Mouse (Mus musculus) embryo, embryonic 10.5 days (tissue): ENCODE results near the gene Khdrbs1.
"Not testable (repeated sequence)": the region's sequence is repeated elsewhere in the genome, so short reads cannot be mapped to it uniquely, and the experiment has no call there.

Experiments used
- DNase-seq: peaks from one replicate; pipeline ENCODE4 v3.0.0-alpha.2; 2015; ENCODE audit warnings: low spot score

The Khdrbs1 gene

DNA sequence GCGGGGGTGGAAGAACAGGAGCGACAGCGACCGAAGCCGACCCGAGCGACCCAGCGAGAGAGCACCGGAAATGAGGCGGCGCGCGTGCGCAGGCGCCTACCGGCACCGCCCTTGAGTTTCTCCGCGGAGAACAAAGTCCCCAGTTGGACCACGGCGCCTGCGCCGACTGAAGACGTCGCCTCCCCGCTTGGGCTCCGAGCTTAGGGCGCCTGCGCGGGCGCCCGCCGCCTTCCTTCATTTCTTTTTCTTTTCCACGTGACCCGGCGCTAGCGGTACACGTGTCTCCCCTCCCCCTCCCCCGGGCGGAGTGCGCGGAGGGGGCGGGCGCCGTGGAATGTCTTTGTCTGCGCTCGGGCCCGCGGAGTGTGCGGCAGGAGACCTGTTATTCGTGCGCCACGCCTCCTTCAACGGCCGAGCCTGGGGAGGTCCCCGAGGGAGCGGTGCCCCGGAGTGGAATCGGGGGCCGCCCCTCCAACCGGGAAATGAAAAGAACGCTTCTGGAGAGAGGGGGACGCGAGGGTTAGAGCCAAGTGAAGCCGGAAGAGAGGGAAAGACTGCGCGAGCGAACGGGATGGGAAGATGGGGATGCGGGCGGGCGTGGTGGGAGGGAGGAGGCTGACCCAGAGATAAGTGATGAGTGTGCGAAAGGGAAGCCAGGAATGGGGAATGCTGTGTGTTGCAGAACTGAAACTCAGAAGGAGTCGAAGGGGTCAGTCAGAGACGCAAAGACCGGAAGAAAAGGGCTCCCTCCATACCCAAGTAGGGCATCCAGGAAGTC is at the start of gene Khdrbs1:
Khdrbs1 (minus strand) TSS at position 72 of the 778 bp plus-strand sequence.
- DNase-seq = peak; percentile 99

DNA sequence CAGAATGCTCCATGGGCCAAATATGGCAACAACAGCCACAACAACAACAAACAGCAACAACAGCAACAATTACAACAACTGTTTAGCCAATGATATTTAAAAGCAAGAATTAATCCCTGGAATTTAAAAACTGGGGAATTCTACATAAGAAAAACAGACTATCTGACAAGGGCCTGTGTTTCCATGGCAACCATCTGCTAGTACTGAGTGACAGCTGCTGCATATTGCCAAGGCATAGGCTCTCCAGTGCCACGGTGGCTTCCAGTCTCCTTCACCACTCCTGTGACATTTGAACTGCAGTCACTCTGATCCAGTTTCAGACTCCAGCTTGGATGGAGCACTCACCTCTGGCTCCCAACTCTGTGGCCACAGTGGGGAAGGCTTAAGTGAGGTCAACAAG is 49.3 kb upstream of the Khdrbs1 start:
- DNase-seq = peak; percentile 50

- DNase-seq = no peak
These were observed 48.4 kb upstream of the Khdrbs1 start for GRCm38 (mm10) chr4:129790475-129790874.

DNA sequence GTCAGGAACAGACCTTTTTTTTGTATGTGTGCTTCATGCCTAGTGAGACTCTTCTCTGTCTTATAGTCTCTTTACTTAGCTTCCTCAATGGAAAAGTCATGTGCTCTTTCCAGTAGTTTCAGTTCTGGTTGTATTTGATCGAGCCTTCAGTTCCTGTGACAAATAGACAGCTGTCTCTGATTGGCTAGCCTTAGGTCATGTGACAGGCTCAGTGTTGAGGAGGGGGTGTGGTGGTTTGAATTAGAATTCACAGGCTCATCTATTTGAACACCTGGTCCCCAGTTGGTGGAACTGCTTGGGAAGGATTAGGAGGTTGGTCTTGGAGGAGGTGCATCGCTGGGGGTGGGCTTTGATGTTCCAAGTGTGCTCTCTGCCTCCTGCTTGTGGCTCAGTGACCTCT is 47.5 kb upstream of the Khdrbs1 start:
- DNase-seq = no peak

- no peak for DNase-seq
These were observed 46.6 kb upstream of the Khdrbs1 start for GRCm38 (mm10) chr4:129788693-129789092.

DNA sequence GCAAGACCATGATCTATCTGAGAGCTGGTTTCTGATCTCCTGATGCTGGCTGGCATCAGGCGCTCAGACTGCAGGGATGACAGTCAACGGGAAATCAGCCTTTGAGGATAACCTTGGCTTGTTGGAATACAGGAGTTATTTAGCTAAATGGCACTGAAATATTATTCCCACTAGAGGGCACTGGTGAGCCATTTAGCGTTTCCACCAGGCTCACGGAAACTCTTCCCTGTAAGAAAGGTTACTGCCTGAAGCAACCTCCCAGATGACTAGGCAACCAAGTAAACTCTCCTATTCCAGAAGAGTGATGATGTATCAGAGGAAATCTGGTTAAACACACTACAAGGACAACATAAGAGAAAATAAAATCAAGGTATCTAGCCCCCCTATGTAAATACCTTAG is 43.1 kb upstream of the Khdrbs1 start:
- peak; percentile 96 for DNase-seq

DNA sequence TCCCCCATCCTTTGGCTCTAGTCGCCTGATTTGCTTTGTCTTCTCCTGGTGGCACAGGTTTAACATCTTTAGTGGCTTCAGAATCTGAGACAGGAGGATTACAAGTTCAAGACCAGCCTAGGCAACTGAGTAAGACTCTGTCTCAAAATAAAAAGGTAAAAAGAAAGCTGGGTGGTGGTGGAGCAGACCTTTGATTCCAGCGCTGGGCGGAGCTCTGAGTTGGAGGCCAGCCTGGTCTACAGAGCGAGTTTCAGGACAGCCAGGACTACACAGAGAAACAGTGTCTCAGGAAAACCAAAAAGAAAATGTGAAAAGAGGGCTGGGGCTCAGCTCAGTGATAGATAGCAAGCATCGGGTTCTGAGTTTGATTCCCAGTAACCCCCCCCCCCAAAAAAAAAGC is 41.4 kb upstream of the Khdrbs1 start:
- no peak for DNase-seq

DNA sequence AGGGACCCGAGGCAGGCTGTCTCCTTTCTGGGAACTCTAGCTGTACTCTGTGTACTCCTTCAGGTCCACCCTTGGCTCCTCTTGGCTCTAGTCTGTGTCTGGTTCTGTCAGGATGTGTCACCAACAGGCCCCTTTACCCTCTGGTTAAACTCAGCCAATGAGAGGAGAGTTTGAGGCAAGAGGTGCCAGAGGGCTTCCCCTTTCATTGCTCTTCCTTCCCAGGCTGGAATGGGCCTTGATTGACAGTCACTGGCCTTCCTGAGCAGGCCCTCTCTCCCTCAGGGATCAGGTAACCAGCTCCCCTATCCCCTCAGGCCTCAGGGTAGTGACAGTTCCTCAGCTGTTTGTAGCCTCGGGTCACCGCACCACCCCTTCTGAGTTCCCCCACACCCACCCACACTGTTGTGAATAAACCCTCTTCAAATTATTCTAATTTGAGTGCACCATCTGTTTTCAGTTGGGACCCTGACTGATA is 40.8 kb upstream of the Khdrbs1 start:
- peak; percentile 34 for DNase-seq

DNA sequence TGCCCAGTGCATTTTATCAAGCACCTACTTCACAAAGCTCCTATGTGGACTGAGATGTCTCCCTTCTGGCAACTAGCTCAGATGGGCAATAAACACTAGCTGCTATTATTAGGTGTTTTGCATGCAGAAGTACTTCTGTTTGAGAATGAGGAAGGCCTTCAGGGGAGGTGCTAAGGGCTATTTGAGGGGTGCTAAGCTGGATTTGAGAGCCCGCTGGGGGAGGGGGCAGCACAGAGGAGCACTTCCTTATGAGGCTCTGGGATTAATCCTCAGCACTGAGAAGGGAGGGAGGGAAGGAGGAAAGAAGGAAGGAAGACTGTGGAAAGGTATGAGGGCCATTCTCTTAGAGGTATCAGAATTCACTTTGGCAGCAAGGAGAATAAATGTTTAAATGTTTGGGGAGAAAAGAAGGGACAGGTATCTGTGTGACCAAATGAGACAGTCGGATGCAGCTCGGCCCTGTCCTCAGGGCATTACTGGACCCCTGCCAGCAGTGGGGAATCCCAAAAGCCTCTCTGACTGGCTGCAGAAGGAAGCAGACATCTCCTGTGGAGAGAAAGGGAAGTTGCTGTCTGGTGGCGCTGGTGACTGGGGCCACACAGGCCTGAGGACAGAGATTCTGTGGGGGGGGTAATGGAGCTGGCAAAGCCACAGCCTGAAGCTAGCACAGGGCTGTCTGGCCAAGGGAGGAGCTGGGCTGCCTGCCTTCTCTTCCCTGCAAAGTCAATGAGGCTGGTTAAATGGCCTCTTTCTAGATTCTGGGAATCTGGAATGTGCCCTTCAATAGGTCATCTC is 40.0 kb upstream of the Khdrbs1 start:
- DNase-seq = no peak

DNA sequence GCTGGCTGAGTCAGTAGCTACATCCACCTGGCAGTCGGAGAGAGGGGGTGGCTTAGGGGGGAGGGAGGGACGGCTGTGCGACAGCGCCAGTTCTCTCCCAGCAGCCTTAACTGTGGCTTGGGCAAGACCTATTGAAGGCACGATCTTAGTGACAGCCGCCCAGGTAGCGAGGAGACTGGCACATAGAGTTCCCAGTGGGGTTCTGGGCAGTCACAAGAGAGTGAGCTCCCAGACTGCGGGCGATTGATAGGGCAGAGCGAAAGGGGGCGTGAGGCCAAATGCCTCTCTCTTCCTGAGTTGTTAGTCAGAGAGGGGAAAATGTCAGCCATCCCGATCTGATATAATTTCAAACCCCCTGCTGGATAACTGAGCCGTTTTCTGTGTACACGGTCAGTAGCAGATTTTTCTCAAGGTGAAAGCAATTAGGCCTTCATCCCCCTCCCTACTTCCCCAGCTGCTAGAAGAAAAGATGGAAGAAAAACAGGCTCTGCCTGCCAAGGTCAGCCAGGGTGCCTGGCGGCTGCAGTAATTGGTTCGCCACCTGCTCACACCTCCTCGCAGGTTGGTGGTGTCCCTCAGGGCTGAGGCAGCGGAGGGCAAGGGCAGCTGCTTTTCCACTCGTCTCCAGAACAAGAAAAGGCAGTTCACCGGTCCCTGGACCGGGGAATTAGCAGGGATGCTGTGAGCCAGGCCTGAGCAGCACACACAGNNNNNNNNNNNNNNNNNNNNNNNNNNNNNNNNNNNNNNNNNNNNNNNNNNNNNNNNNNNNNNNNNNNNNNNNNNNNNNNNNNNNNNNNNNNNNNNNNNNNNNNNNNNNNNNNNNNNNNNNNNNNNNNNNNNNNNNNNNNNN is 29.8 kb upstream of the Khdrbs1 start:
- DNase-seq = peak; percentile 74

GRCm38 (mm10) chr4:129771314-129771671 is 29.2 kb upstream of the Khdrbs1 start:
- DNase-seq = peak; percentile 33

- no peak for DNase-seq
These were observed 28.5 kb upstream of the Khdrbs1 start for GRCm38 (mm10) chr4:129770600-129770999.

GRCm38 (mm10) chr4:129768742-129769141 is 26.6 kb upstream of the Khdrbs1 start:
- not testable (repeated sequence) for DNase-seq

DNA sequence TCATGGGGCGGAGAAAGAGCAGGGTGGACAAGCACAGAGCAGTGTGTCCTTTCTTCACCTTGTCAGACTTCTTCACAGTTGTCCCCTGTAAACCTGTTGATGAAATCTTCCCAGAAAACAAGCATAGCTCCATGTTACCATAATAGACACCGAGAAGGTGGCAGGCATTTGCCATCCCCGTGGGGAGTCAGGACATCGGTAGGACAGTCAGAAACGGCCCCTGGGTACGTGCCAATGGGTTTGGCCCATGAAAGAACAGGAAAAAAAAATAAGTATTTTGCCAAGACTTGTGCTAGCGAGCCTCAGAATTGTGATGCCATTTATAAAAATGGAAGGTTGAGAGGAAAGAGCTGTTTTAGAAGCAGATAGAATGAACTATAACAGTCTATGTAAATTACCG is 25.7 kb upstream of the Khdrbs1 start:
- DNase-seq = no peak

- no peak for DNase-seq
These were observed 23.2 kb upstream of the Khdrbs1 start for GRCm38 (mm10) chr4:129765351-129765750.

DNA sequence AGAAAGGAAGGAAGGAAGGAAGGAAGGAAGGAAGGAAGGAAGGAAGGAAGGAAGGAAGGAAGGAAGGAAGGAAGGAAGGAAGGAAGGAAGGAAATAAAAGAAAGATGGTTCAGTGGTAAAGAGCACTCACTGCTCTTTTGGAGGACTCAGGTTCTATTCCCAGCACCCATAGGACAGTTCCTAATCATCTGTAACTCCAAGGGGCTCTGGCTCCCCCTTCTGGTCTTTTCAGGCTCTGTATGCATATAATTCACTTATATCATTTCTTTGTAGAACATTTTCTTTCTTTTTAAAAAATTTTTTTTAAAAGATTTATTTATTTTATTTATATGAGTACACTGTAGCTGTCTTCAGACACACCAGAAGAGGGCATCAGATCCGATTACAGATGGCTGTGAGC is 20.4 kb upstream of the Khdrbs1 start:
- DNase-seq = not testable (repeated sequence)

DNA sequence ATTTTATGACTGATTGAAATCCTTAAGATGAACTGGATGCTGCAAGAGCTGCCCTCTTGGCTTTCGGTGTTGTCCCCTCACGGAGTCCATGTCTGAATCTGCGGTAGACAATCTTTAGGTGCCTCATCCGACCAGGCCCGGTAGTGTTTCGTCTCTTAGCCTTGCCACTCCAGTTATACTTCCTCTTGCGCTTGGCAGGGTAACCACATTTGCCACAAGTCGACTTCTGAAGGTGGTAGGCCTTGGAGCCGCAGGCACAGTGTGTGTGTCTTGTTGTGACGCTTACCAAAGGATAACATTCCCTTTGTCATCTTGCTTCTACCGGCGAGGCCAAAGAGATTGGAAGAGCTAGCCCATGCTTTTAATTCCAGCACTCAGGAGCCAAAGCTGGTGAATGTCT is 19.5 kb upstream of the Khdrbs1 start:
- no peak for DNase-seq

GRCm38 (mm10) chr4:129755455-129755854 is 13.4 kb upstream of the Khdrbs1 start:
- DNase-seq = no peak

DNA sequence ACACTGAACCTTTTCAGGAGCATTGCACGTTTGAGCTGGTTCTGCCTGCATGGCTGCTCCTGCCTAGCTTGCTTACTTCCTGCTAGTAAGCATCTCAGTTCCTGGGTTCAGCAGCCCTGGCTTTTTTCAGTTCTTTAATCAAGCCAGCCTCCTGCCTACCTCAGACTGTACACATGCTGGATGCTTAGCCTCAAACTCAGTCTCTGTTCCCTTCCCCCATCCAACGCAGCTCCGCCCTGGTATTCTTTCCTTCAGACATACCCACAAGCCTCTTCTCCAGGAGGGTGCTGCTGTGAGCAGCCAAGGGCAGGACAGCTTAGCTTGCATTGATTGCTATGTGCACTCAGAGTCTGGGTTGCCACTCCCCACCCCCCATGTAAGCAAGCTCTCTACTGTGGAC is 12.6 kb upstream of the Khdrbs1 start:
- no peak for DNase-seq

DNA sequence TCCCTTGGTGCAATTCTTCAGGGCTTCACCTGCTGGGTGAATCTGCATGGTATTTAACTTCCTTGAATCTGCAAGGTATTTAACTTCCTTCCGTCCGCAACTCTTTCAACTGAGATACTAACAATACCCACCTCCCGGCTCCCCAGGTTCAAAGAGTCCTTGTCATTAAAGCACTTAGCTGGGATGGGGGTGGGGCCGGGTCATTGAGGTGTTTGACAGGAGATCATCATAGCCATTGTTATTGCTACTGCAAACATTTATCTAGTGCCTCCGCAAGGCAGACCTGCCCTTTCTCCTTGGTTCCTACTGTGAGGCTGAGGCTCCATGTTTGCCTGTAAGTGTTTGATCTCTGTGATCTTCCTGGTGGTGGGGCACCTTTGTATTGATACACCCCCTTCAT is 8.3 kb upstream of the Khdrbs1 start:
- no peak for DNase-seq

DNA sequence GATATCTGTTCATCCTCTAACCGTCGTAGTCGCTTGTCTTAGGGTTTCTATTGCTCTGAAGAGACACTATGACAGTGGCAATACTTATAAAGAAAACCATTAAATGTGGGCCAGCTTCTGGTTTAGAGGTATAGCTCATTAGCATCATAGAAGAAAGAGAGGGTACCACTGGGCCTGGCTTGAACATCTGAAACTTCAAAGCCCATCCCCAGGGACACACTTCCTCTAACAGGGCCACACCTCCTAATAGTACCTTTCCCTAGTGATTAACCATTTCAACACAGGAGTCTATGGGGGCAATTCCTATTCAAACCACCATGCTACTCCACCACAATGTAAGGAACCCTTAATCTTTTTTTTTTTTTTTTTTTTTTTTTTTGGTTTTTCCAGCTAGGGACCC is 4.5 kb upstream of the Khdrbs1 start:
- DNase-seq = no peak

GRCm38 (mm10) chr4:129746106-129746505 is 4.0 kb upstream of the Khdrbs1 start:
- no peak for DNase-seq
